ENCODE assay signal across 30 mouse cellular contexts in the genomic region with DNA sequence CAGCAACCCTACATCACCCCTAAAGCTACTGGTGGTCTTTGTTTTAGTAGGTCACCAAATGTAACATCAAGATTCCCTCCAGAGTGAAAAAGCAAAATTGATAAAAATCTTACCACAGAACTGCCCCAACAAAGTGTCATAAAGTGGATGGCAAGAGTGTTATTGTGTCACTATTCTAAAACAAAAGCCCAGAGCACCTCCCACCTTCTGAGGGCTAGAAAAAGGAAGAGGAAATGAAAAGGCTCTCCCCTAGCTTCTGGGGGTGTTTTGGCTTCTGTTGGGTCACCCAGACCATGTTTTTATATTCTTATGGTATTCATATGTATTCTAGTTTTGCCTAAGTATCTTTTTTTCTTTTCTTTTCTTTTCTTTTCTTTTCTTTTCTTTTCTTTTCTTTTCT. TPM values are rescaled to one million over a fixed set of nuclear protein-coding genes. Genes with fewer than 3 reads are reported as not detected.
"Had no signal": no experiment of that assay in that cellular context is flagged by ENCODE, and none has a peak within 500 bp of the region (broad histone marks: within the 10 kb centered on the region; RNA-seq: fewer than 3 reads in every experiment).

No protein-coding gene starts in this region.

- H3K9ac ChIP-seq: limb, embryonic 12.5 days; limb, embryonic 15.5 days; liver, embryonic 14.5 days; liver, postnatal 0 days; lung, embryonic 15.5 days; midbrain, embryonic 13.5 days had no signal

- DNase-seq: kidney, adult 2 months; kidney, postnatal 36 days; left cerebral cortex, postnatal 4 days; liver, postnatal 0 days; lung, postnatal 10 days; lung, postnatal 36 days; thymus, adult 2 months; thymus, postnatal 14 days; thymus, postnatal 4 days had no signal

- H3K36me3 ChIP-seq: limb, embryonic 12.5 days; limb, embryonic 15.5 days; lung, embryonic 15.5 days; midbrain, embryonic 10.5 days; midbrain, embryonic 13.5 days had no signal

- ATAC-seq: liver, postnatal 0 days; midbrain, embryonic 13.5 days; midbrain, embryonic 16.5 days had no signal

- H3K4me1 ChIP-seq: limb, embryonic 12.5 days; limb, embryonic 15.5 days; lung, embryonic 15.5 days; megakaryocyte, embryonic 14.5 days; midbrain, embryonic 10.5 days; midbrain, embryonic 13.5 days had no signal

- H3K4me3 ChIP-seq: limb, embryonic 12.5 days; limb, embryonic 15.5 days; lung, embryonic 15.5 days; megakaryocyte, embryonic 14.5 days; midbrain, embryonic 10.5 days; midbrain, embryonic 13.5 days had no signal

- H3K27ac ChIP-seq: kidney, postnatal 0 days; limb, embryonic 12.5 days; limb, embryonic 15.5 days; liver, embryonic 14.5 days; lung, embryonic 15.5 days; midbrain, embryonic 10.5 days; midbrain, embryonic 13.5 days; stomach, postnatal 0 days had no signal

- H3K27me3 ChIP-seq: limb, embryonic 12.5 days; limb, embryonic 15.5 days; lung, embryonic 15.5 days; megakaryocyte, embryonic 14.5 days; midbrain, embryonic 13.5 days had no signal

RNA-seq across cellular contexts. Expression of a gene that starts 42.8 kb away (rescaled TPM):
- total RNA-seq: layer of hippocampus, adult 8-10 months; layer of hippocampus, postnatal 10 days; left cerebral cortex, adult 8-10 months; left cerebral cortex, postnatal 14 days; left cerebral cortex, postnatal 4 days had no signal
- polyA plus RNA-seq: kidney, adult 2 months; kidney, embryonic 14.5 days; kidney, postnatal 0 days; limb, embryonic 12.5 days; midbrain, embryonic 10.5 days; midbrain, embryonic 13.5 days; midbrain, embryonic 16.5 days; neural tube, embryonic 14.5 days; small intestine, adult 2 months; stomach, postnatal 0 days had no signal

RNA-seq across cellular contexts. Expression of a gene that starts 48.9 kb away (rescaled TPM):
- total RNA-seq: left cerebral cortex, postnatal 14 days; left cerebral cortex, postnatal 4 days had no signal
- polyA plus RNA-seq: kidney, embryonic 14.5 days; kidney, postnatal 0 days; limb, embryonic 12.5 days; limb, embryonic 15.5 days; liver, embryonic 11.5 days; liver, embryonic 14.5 days; liver, postnatal 0 days; lung, embryonic 15.5 days; midbrain, embryonic 16.5 days; neural tube, embryonic 11.5 days; small intestine, adult 2 months; spleen, adult 2 months; stomach, embryonic 14.5 days had no signal
